In the genomic region with DNA sequence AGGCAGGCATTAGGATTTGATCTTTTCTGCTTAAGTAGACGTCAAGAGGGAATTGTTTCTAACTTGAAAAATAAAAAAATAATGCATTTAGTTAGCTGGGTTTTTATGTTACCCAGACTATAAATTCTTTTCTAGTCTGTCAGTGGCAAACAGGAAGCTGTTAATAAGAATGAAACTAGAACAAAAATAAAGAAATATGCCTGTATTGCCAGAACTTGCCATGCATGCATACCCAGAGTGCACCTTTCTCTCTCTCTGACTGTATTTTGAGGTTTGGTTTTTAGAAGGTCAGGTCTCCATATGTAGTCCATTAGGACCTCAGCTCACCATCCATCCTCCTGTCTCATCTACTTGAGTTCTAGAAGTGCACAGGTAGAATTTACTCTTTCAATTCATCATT, we compare ENCODE assay signal across 12 mouse cellular contexts.
"Had no signal": no experiment of that assay in that cellular context is flagged by ENCODE, and none has a peak within 500 bp of the region (broad histone marks: within the 10 kb centered on the region; RNA-seq: fewer than 3 reads in every experiment).

No protein-coding gene starts in this region.

- H3K4me2 ChIP-seq: lung, embryonic 14.5 days; midbrain, embryonic 12.5 days; neural tube, embryonic 12.5 days had no signal

- H3K4me1 ChIP-seq: midbrain, embryonic 10.5 days; midbrain, embryonic 12.5 days; neural tube, embryonic 12.5 days had no signal

- H3K27ac ChIP-seq: midbrain, embryonic 10.5 days; midbrain, embryonic 12.5 days; neural tube, embryonic 12.5 days had no signal

- H3K9ac ChIP-seq: lung, embryonic 14.5 days; midbrain, embryonic 12.5 days; neural tube, embryonic 12.5 days had no signal

- H3K36me3 ChIP-seq: midbrain, embryonic 10.5 days; midbrain, embryonic 12.5 days; neural tube, embryonic 12.5 days had no signal

- H3K4me3 ChIP-seq: midbrain, embryonic 10.5 days; midbrain, embryonic 12.5 days; neural tube, embryonic 12.5 days had no signal

- DNase-seq: lung, adult 18-20 months; lung, embryonic 14.5 days; lung, postnatal 10 days; lung, postnatal 4 days; midbrain, embryonic 14.5 days; right cerebral cortex, postnatal 14 days; thymus, adult 18-20 months; thymus, postnatal 14 days; thymus, postnatal 36 days had no signal

- H3K9me3 ChIP-seq: midbrain, embryonic 10.5 days; midbrain, embryonic 12.5 days; neural tube, embryonic 12.5 days had no signal

- H3K27me3 ChIP-seq: midbrain, embryonic 12.5 days; neural tube, embryonic 12.5 days had no signal
